Mouse (Mus musculus): ENCODE results near the gene Celf2. TPM values are rescaled to one million over a fixed set of nuclear protein-coding genes. Genes with fewer than 3 reads are reported as not detected.

Gene Celf2
- polyA plus RNA-seq, 1 experiment from 2014 or later, result 164 TPM

DNA sequence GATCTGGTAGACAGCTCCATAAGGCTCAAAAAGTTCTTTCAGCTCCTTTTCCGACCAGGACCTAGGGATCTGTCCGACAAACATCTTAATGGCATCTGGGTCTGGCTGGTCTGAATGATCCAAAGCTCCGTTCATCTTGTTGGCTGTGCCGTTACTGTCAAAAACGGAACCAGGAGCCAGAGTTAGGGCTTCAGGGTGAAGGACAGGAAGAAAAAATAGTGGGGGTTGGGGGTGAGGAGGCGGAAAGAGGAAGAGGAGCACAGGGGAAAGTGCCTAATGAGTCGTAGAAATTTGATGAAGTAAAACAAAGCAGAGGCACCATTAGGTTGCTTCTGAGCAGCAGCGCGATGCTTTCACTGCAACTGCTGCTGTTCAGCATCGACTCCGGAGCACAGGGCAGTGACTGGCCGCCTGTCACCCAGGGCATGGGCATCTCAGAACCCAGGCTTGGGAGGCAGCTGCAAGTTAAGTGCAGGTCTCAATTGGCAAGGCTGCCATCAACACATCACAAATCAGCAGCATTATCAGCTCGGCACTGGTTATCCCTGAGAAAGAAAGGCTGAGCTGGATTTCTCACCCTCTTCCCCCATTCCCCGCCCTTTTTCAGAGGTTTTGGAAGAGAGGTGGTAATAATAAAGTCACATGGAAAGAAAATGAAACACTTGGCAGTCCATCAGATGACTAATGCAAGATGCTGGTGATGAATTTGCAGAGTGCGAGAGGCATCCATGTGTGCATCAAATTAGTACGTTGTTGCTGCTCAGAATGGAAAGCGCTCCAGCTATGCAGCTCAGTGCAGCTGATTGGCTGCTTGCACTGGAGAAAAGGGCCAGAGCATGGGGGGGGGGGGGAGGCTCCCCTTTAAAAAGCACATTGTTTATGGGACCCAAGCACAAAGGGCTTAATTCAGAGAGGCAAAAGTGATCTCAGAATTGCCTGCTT is 787.6 kb downstream of the Celf2 start:
- peak; percentile 76 for ATAC-seq (ENCODE audit: low FRiP score, low read depth)
- 2% methylated on average over 17 of the region's 17 CpGs for WGBS
- Histone ChIP-seq H3K27me3 (no peaks in the 10 kb centered on the region), H3K9ac (peak overlapping the region; percentile 46), H3K4me2 (peak overlapping the region; percentile 67), H3K4me3 (peak overlapping the region; percentile 39), H3K36me3 (peaks cover 6% of the 10 kb centered on the region; the same call in 1 of the 2 replicates), H3K4me1 (replicated peaks) (peaks cover 35% of the 10 kb centered on the region), H3K27ac (replicated peaks) (peak overlapping the region; percentile 83), H3K9me3 (no peaks in the 10 kb centered on the region)

- Histone ChIP-seq H3K4me2 (peak overlapping the region; percentile 67), H3K9ac (peak overlapping the region; percentile 46), H3K4me1 (replicated peaks) (peaks cover 32% of the 10 kb centered on the region), H3K27me3 (no peaks in the 10 kb centered on the region), H3K9me3 (no peaks in the 10 kb centered on the region), H3K27ac (replicated peaks) (peak overlapping the region; percentile 83), H3K36me3 (peaks cover 6% of the 10 kb centered on the region; the same call in 1 of the 2 replicates), H3K4me3 (peak overlapping the region; percentile 39)
- WGBS, result 22% methylated on average over 11 of the region's 11 CpGs
- ATAC-seq (ENCODE audit: low FRiP score, low read depth), result peak; percentile 60
Measured at GRCm38 (mm10) chr2:6720753-6721459, 788.5 kb downstream of the Celf2 start.

- Histone ChIP-seq H3K27ac (replicated peaks) (no peak overlapping the region), H3K9ac (no peak overlapping the region), H3K4me3 (no peak overlapping the region), H3K36me3 (peaks cover 6% of the 10 kb centered on the region; the same call in 1 of the 2 replicates), H3K4me1 (replicated peaks) (peaks cover 32% of the 10 kb centered on the region), H3K4me2 (no peak overlapping the region), H3K9me3 (no peaks in the 10 kb centered on the region), H3K27me3 (no peaks in the 10 kb centered on the region)
- no peak for ATAC-seq (ENCODE audit: low FRiP score, low read depth)
Measured at GRCm38 (mm10) chr2:6718864-6719263, 790.5 kb downstream of the Celf2 start.

- Histone ChIP-seq H3K4me3 (no peak overlapping the region), H3K9ac (no peak overlapping the region), H3K4me2 (no peak overlapping the region), H3K36me3 (peaks cover 6% of the 10 kb centered on the region; the same call in 1 of the 2 replicates), H3K27me3 (no peaks in the 10 kb centered on the region), H3K9me3 (no peaks in the 10 kb centered on the region), H3K27ac (replicated peaks) (no peak overlapping the region), H3K4me1 (replicated peaks) (peaks cover 30% of the 10 kb centered on the region)
- no peak for ATAC-seq (ENCODE audit: low FRiP score, low read depth)
- 79% methylated on average over 3 of the region's 3 CpGs for WGBS
Measured at GRCm38 (mm10) chr2:6717953-6718352, 791.4 kb downstream of the Celf2 start.

GRCm38 (mm10) chr2:6715562-6715961 is 793.8 kb downstream of the Celf2 start:
- no peak overlapping the region for H3K27ac ChIP-seq (replicated peaks)

GRCm38 (mm10) chr2:6713529-6713928 is 795.8 kb downstream of the Celf2 start:
- Histone ChIP-seq H3K9me3 (no peaks in the 10 kb centered on the region), H3K4me1 (replicated peaks) (no peaks in the 10 kb centered on the region), H3K4me3 (no peak overlapping the region), H3K4me2 (no peak overlapping the region), H3K27ac (replicated peaks) (no peak overlapping the region), H3K9ac (no peak overlapping the region), H3K27me3 (no peaks in the 10 kb centered on the region), H3K36me3 (peaks cover 6% of the 10 kb centered on the region; the same call in 1 of the 2 replicates)
- no peak for ATAC-seq (ENCODE audit: low FRiP score, low read depth)
- 90% methylated on average over 6 of the region's 6 CpGs for WGBS

More at GRCm38 (mm10) chr2:6715562-6715961, 793.8 kb downstream of the Celf2 start:
- H3K4me1 ChIP-seq (replicated peaks), result peaks cover 6% of the 10 kb centered on the region
- H3K4me3 ChIP-seq, result no peak overlapping the region
- H3K27me3 ChIP-seq, result no peaks in the 10 kb centered on the region
- H3K4me2 ChIP-seq, result no peak overlapping the region
- WGBS, result 93% methylated on average over 3 of the region's 3 CpGs
- H3K9ac ChIP-seq, result no peak overlapping the region
- H3K9me3 ChIP-seq, result no peaks in the 10 kb centered on the region
- ATAC-seq (ENCODE audit: low FRiP score, low read depth), result no peak
- H3K36me3 ChIP-seq, result peaks cover 6% of the 10 kb centered on the region; the same call in 1 of the 2 replicates

- Histone ChIP-seq H3K27me3 (no peaks in the 10 kb centered on the region), H3K4me1 (replicated peaks) (peaks cover 4% of the 10 kb centered on the region), H3K36me3 (no peaks in the 10 kb centered on the region), H3K9ac (no peak overlapping the region), H3K9me3 (no peaks in the 10 kb centered on the region), H3K27ac (replicated peaks) (no peak overlapping the region), H3K4me2 (no peak overlapping the region), H3K4me3 (no peak overlapping the region)
- ATAC-seq (ENCODE audit: low FRiP score, low read depth), result no peak
- 89% methylated on average over 7 of the region's 7 CpGs for WGBS
Measured at GRCm38 (mm10) chr2:6710687-6711430, 798.5 kb downstream of the Celf2 start.

GRCm38 (mm10) chr2:6707959-6708519 is 801.3 kb downstream of the Celf2 start:
- H3K4me3 ChIP-seq, result no peak overlapping the region
- 27% methylated on average over 5 of the region's 5 CpGs for WGBS
- no peak overlapping the region; the same call in 1 of the 2 replicates for H3K27ac ChIP-seq (replicated peaks)
- H3K9ac ChIP-seq, result no peak overlapping the region
- H3K9me3 ChIP-seq, result no peaks in the 10 kb centered on the region
- H3K4me2 ChIP-seq, result no peak overlapping the region
- H3K27me3 ChIP-seq, result no peaks in the 10 kb centered on the region
- no peaks in the 10 kb centered on the region for H3K36me3 ChIP-seq
- peaks cover 7% of the 10 kb centered on the region for H3K4me1 ChIP-seq (replicated peaks)
- ATAC-seq (ENCODE audit: low FRiP score, low read depth), result 0 out of 2 replicates have a peak, but pooled peaks have one; percentile 38

- Histone ChIP-seq H3K4me1 (replicated peaks) (peaks cover 7% of the 10 kb centered on the region), H3K4me3 (no peak overlapping the region), H3K9ac (no peak overlapping the region), H3K4me2 (no peak overlapping the region), H3K27ac (replicated peaks) (no peak overlapping the region), H3K9me3 (no peaks in the 10 kb centered on the region), H3K27me3 (no peaks in the 10 kb centered on the region), H3K36me3 (no peaks in the 10 kb centered on the region)
- 27% methylated on average over 2 of the region's 2 CpGs for WGBS
- ATAC-seq (ENCODE audit: low FRiP score, low read depth), result no peak
Measured at GRCm38 (mm10) chr2:6707276-6707675, 802.1 kb downstream of the Celf2 start.

DNA sequence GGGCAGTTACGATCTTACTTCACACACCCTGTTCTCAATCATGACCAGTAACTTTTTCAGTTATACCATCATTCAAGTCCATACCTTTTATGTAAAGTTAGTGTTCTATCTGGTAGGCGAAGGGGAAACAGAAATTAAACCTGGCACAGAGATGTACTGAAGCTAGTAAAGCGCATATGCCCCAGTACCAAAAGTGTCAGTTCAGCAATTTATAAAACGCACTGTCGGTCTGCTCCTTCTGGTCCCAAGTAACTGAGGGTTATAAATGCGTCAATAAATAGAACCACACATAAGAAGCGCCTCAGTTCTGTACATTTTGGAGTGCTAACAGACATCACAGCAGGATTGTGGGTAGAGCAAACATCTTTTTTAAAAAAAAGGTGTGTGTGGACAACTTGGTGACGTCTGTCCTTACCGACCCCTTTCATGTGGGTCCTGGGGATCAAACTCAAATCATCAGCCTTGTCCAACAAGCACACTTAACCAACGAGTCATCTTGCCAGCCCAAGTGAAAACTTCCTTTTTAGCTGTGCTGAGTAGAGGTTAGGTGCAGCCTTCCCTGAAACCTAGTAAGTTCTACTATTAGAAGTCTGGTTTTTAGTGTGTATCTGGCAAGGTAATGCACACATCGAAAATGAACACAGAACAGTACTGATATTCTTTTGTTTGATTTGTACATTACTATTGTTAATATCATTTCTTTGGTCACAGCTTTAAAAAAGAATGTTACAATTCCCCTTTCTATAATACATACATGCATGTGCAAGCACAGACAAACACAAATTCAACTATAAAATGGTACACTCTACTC is 803.2 kb downstream of the Celf2 start:
- WGBS, result 86% methylated on average over 11 of the region's 11 CpGs

DNA sequence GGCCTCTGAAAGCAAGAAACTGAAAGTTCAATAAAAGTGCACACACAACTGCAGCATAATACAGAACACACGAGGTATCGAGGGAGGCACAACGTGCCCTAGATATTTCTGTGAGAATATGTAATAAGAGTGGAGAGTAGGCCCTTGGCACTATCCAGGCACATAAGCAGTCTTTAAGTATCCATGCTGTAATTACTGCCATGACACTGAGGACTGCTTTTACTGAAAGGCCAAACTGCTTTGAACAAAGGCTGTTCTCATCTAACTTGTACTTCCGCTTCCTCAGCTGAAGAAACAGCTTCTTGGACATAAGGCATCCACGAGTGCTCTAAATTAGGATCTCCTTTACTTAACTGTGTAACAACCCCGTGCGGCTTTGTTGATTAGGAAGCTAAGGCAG is 803.9 kb downstream of the Celf2 start:
- ATAC-seq (ENCODE audit: low FRiP score, low read depth), result no peak
- H3K36me3 ChIP-seq, result no peaks in the 10 kb centered on the region

More for the DNA sequence above, 803.2 kb downstream of the Celf2 start:
- Histone ChIP-seq H3K27ac (replicated peaks) (no peak overlapping the region), H3K36me3 (no peaks in the 10 kb centered on the region), H3K4me1 (replicated peaks) (peaks cover 7% of the 10 kb centered on the region), H3K4me2 (no peak overlapping the region), H3K4me3 (no peak overlapping the region), H3K9ac (no peak overlapping the region), H3K9me3 (no peaks in the 10 kb centered on the region), H3K27me3 (no peaks in the 10 kb centered on the region)
- ATAC-seq (ENCODE audit: low FRiP score, low read depth), result no peak

More for the DNA sequence above, 803.9 kb downstream of the Celf2 start:
- no peaks in the 10 kb centered on the region for H3K9me3 ChIP-seq
- no peak overlapping the region for H3K27ac ChIP-seq (replicated peaks)
- H3K9ac ChIP-seq, result no peak overlapping the region
- 84% methylated on average over 7 of the region's 7 CpGs for WGBS
- H3K4me2 ChIP-seq, result no peak overlapping the region
- H3K4me1 ChIP-seq (replicated peaks), result peaks cover 7% of the 10 kb centered on the region
- H3K27me3 ChIP-seq, result no peaks in the 10 kb centered on the region
- no peak overlapping the region for H3K4me3 ChIP-seq
